Mouse (Mus musculus) kidney, embryonic 14.5 days (tissue): ENCODE data around the gene Scfd2. TPM values are rescaled to one million over a fixed set of nuclear protein-coding genes. Genes with fewer than 3 reads are reported as not detected.

Experiments used
- ATAC-seq: fragments of 200-750 bp; cut with Nextera tagmentation; 2 replicates; pipeline ENCODE4 v1.8.0; 2017; ENCODE audit warnings: moderate number of reproducible peaks, mild to moderate bottlenecking, moderate TSS enrichment, moderate library complexity; ENCODE audit not compliant: low FRiP score, low TSS enrichment
- H3K27ac ChIP-seq: fragments of 300-500 bp; sonication (generic); 2 replicates; pipeline ENCODE4 v1.5.1; 2014; ENCODE audit warnings: low read depth, mild to moderate bottlenecking, low read length, moderate library complexity, mixed read lengths
- H3K27me3 ChIP-seq: fragments of 300-500 bp; sonication (generic); 2 replicates; pipeline ENCODE4 v1.6.1; 2014; ENCODE audit warnings: mild to moderate bottlenecking, low read length; ENCODE audit not compliant: control insufficient read depth, insufficient read depth
- H3K36me3 ChIP-seq: fragments of 300-500 bp; sonication (generic); 2 replicates; pipeline ENCODE4 v1.6.1; 2014; ENCODE audit warnings: low read length, mixed read lengths; ENCODE audit not compliant: control insufficient read depth, insufficient read depth
- H3K4me1 ChIP-seq: fragments of 300-500 bp; sonication (generic); 2 replicates; pipeline ENCODE4 v1.6.1; 2014; ENCODE audit warnings: low read length, mixed read lengths; ENCODE audit not compliant: control insufficient read depth, insufficient read depth
- H3K4me2 ChIP-seq: fragments of 300-500 bp; sonication (generic); replicated peaks from 2 replicates; pipeline ENCODE4 v1.6.1; 2014; ENCODE audit warnings: low read depth, mild to moderate bottlenecking, low read length
- H3K4me3 ChIP-seq: fragments of 300-500 bp; sonication (generic); 2 replicates; pipeline ENCODE4 v1.5.1; 2014; ENCODE audit warnings: mild to moderate bottlenecking, low read length
- H3K9ac ChIP-seq: fragments of 300-500 bp; sonication (generic); 2 replicates; pipeline ENCODE4 v1.6.1; 2014; ENCODE audit warnings: low read depth, mild to moderate bottlenecking, low read length, moderate library complexity
- H3K9me3 ChIP-seq: fragments of 300-500 bp; sonication (generic); 2 replicates; pipeline ENCODE4 v1.6.1; 2016; ENCODE audit warnings: low read length; ENCODE audit not compliant: control insufficient read depth
- WGBS: fragments of 180-500 bp; shearing (Covaris S2); extraction: QIAGEN DNeasy Blood & Tissue Kit; methylation state at CpG from one replicate; pipeline ENCODE4 v1.1.7; 2014; 5-methylcytosine and 5-hydroxymethylcytosine counted together
- polyA plus RNA-seq: library from polyadenylated mRNA; unstranded; fragments of >200 nt; fragmentation: Nextera tagmentation; extraction: Ambion mirVana; gene quantifications from 2 replicates; pipeline ENCODE4 v1.2.1, GENCODE M21; 2014

The Scfd2 gene
- polyA plus RNA-seq, 1 experiment from 2014 or later: 18.3 TPM

DNA sequence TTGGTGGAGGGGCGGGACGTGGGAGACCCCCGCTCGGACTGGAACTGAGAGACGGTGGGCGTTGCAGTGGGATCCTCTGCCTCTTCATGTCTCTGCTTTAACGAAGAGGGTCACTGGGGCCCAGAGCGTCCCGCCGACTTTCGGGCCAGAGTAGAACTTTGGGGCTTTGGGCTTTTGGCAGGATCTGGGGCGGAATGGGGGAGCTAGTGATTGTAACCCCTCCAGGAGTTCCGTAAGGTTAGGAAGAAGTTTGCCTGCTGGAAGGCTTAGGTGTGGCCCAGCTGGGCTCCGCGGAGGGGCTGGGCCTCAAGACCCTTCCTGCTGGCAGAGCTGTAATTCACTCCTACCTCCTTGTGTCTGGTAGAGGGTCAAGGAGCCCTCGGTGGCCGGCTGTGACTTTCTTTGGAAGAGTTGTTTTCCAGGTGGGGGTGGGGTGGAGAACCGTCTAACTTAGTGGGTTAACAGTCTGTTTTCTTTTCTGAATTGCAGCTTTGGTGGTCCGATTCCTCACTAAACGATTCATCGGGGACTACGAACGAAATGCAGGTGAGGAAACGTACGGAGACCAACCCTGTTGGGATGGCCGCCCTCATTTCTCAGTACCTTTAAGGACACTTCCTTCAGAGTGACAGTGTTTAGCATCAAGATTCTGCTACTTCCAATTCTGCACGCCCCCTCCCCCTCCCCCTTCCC, 335.8 kb downstream of the Scfd2 start:
- no peaks in the 10 kb centered on the region for H3K27me3 ChIP-seq
- peak overlapping the region; percentile 95 for H3K4me3 ChIP-seq
- H3K4me1 ChIP-seq: peaks cover 43% of the 10 kb centered on the region
- ATAC-seq: peak; percentile 33
- peak overlapping the region; percentile 76; the same call in 1 of the 2 replicates for H3K27ac ChIP-seq
- H3K9ac ChIP-seq: peak overlapping the region; percentile 95
- peak overlapping the region; percentile 97 for H3K4me2 ChIP-seq
- WGBS: under 1% methylated on average over 27 of the region's 27 CpGs
- H3K36me3 ChIP-seq: peaks cover 28% of the 10 kb centered on the region
- H3K9me3 ChIP-seq: no peaks in the 10 kb centered on the region

- under 1% methylated on average over 77 of the region's 82 CpGs for WGBS
- Histone ChIP-seq H3K9ac (peak within 1 kb of the TSS; percentile 95), H3K27me3 (no peaks in the 10 kb centered on the region), H3K9me3 (no peaks in the 10 kb centered on the region), H3K4me2 (peak within 1 kb of the TSS; percentile 97), H3K4me1 (peaks cover 37% of the 10 kb centered on the region), H3K36me3 (peaks cover 23% of the 10 kb centered on the region), H3K27ac (peak within 1 kb of the TSS; percentile 76; the same call in 1 of the 2 replicates), H3K4me3 (peak within 1 kb of the TSS; percentile 95)
- peak; percentile 94 for ATAC-seq
These were observed 336.5 kb downstream of the Scfd2 start, which contains the start of gene Rasl11b for GRCm38 (mm10) chr5:74194841-74195613. Gene Rasl11b, plus strand, starts transcription at chr5:74195286.

DNA sequence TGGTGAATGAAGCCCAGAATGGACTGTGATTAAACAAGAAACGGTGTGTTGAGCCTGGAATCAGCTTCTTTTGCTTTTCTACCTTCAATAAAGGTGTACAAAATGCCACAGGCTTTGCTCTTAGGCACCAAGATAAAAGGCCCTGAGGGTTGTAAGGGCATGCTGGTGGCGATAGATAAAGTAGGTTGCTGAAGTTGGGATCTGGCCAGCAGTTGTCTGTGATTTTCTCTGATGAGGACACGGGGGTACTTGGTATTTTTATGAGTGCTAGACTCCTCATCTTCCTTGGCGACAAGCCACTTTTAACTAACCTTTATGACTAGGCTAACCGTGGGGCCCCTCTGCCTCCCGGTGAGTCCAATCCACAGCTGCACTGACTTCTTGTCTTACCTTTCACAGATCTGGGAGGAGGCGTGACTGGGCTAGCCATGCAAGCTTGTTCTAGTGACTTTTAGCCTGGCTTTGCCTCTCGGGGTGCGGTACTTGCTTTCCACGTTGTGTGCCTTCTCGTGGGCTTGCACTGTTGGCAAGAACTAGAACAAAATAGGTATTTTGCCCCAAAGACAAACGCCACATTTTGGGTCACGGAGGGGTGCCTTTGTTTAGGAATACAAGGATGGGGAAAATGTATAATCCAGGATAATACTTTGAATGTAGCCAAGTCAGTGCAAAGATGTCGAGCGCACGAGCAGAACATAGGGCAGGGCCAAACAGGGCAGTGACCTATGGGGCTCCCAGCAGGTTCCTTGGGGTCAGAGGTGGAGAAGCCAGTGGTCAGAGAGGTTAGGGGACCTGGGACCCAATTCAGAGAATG, 337.3 kb downstream of the Scfd2 start:
- Histone ChIP-seq H3K9me3 (no peaks in the 10 kb centered on the region), H3K4me3 (peak overlapping the region; percentile 95), H3K36me3 (peaks cover 15% of the 10 kb centered on the region), H3K9ac (peak overlapping the region; percentile 95), H3K27ac (no peak overlapping the region), H3K4me1 (peaks cover 32% of the 10 kb centered on the region), H3K4me2 (peak overlapping the region; percentile 97), H3K27me3 (no peaks in the 10 kb centered on the region)
- 19% methylated on average over 16 of the region's 16 CpGs for WGBS
- no peak for ATAC-seq

- H3K4me2 ChIP-seq: no peak overlapping the region; the same call in 1 of the 2 replicates
- peaks cover 9% of the 10 kb centered on the region for H3K36me3 ChIP-seq
- no peaks in the 10 kb centered on the region for H3K27me3 ChIP-seq
- no peaks in the 10 kb centered on the region for H3K9me3 ChIP-seq
- no peak for ATAC-seq
- peaks cover 30% of the 10 kb centered on the region for H3K4me1 ChIP-seq
- no peak overlapping the region for H3K9ac ChIP-seq
- H3K4me3 ChIP-seq: no peak overlapping the region
- WGBS: 26% methylated on average over 7 of the region's 7 CpGs
- H3K27ac ChIP-seq: no peak overlapping the region
These were observed 337.9 kb downstream of the Scfd2 start for GRCm38 (mm10) chr5:74193626-74194025.

- Histone ChIP-seq H3K36me3 (peaks cover 3% of the 10 kb centered on the region), H3K27ac (no peak overlapping the region), H3K27me3 (no peaks in the 10 kb centered on the region), H3K4me2 (no peak overlapping the region), H3K4me3 (no peak overlapping the region), H3K9me3 (no peaks in the 10 kb centered on the region), H3K9ac (no peak overlapping the region), H3K4me1 (peaks cover 24% of the 10 kb centered on the region)
- ATAC-seq: no peak
- WGBS: 50% methylated on average over 2 of the region's 2 CpGs
These were observed 338.6 kb downstream of the Scfd2 start for GRCm38 (mm10) chr5:74193008-74193407.

DNA sequence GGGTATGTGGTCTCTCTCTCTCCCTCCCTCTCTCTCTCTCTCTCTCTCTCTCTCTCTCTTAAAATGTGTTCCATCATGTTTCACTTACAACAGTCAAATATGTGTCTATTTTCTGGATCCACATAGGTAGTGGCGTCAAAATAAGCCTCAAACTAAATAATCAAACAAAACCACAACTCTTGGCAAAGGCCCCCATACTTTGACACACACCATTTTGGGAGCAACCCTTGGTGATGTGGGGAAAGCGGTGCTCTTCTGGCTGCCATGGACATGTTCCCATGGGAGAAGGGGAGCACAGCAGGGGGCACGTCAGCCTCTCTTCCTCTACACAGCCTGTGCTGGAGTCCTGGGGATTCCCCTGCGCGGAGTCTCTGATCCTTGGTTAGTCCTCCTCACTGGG, 340.6 kb downstream of the Scfd2 start:
- Histone ChIP-seq H3K9ac (no peak overlapping the region), H3K4me1 (peaks cover 14% of the 10 kb centered on the region), H3K4me2 (no peak overlapping the region), H3K4me3 (no peak overlapping the region), H3K27ac (no peak overlapping the region), H3K36me3 (no peaks in the 10 kb centered on the region), H3K27me3 (no peaks in the 10 kb centered on the region), H3K9me3 (no peaks in the 10 kb centered on the region)
- ATAC-seq: no peak
- WGBS: 88% methylated on average over 5 of the region's 5 CpGs

DNA sequence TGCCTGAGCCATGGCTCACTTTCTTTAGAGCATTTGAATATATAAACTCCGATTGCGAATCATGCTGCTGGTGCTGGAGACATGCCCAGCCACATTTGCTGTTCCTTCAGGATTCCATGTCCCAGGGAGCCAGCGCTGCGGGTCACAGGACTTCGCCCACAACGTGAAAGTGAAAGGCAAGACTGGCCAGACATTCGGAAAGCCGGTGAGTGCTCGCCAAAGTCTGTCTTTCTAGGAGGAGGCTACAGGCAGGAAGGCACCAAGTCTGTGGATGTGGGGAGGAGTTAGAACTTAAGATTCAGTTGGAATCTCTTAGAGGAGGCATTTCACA, 341.4 kb downstream of the Scfd2 start:
- no peak overlapping the region for H3K4me2 ChIP-seq
- no peak for ATAC-seq
- H3K36me3 ChIP-seq: no peaks in the 10 kb centered on the region
- 59% methylated on average over 9 of the region's 9 CpGs for WGBS
- peaks cover 14% of the 10 kb centered on the region for H3K4me1 ChIP-seq
- H3K9me3 ChIP-seq: no peaks in the 10 kb centered on the region
- H3K9ac ChIP-seq: no peak overlapping the region
- no peak overlapping the region for H3K27ac ChIP-seq
- H3K27me3 ChIP-seq: no peaks in the 10 kb centered on the region
- no peak overlapping the region for H3K4me3 ChIP-seq

DNA sequence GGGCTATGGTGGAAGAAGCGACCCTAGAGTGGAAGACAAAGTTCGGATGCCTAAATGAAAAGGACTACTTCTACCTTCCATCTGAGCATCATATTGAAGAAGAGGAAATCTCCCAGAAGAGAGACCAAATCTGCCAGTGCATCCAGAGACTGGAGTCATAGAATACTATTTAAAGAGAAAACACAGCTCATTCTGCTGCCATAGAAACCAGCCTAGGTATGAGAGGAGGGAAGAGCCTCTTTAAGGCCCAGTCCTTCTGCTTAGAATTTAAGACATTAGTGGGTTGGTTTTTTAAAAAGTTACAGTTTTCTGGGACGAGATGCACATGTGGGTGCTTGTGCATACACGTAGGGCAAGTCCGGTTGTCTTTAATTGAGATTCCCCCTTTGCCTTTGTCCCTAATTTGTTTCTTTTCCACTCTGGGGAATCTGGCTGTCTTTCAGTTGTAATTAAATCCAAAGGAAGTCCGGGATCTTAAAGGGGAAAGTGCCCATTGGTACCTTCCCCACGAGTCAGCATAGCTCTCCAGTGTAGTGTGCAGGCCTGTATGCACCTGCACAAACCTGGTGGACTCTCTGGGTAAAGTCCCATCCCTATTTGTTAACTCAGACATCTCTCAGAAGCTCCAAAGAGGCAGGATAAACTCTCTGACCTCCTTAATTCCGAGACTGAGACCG, 341.9 kb downstream of the Scfd2 start:
- no peak overlapping the region for H3K9ac ChIP-seq
- H3K36me3 ChIP-seq: no peaks in the 10 kb centered on the region
- H3K27ac ChIP-seq: no peak overlapping the region
- WGBS: 65% methylated on average over 9 of the region's 9 CpGs
- no peaks in the 10 kb centered on the region for H3K9me3 ChIP-seq
- peaks cover 13% of the 10 kb centered on the region for H3K4me1 ChIP-seq
- H3K4me2 ChIP-seq: no peak overlapping the region
- H3K4me3 ChIP-seq: no peak overlapping the region
- ATAC-seq: no peak
- H3K27me3 ChIP-seq: no peaks in the 10 kb centered on the region
